Mouse (Mus musculus) olfactory bulb, adult 2 months (tissue): ENCODE data around the gene Zfp385a. TPM values are rescaled to one million over a fixed set of nuclear protein-coding genes. Genes with fewer than 3 reads are reported as not detected.

ENCODE experiments used
- H3K27ac ChIP-seq: fragments of 200-500 bp; 2 replicates; pipeline ENCODE4 v1.5.1; 2012; ENCODE audit warnings: low read depth, low read length; ENCODE audit not compliant: insufficient read depth
- H3K4me1 ChIP-seq: fragments of 200-500 bp; 2 replicates; pipeline ENCODE4 v1.6.1; 2012; ENCODE audit warnings: low read length; ENCODE audit not compliant: control insufficient read depth, insufficient read depth
- H3K4me3 ChIP-seq: fragments of 200-500 bp; 2 replicates; pipeline ENCODE4 v1.5.1; 2012; ENCODE audit warnings: mild to moderate bottlenecking, low read depth, low read length, moderate library complexity; ENCODE audit not compliant: insufficient read depth
- CTCF ChIP-seq: fragments of 200-500 bp; IDR thresholded peaks from 2 replicates; pipeline ENCODE4 v1.5.1; 2012; ENCODE audit warnings: low read depth, mild to moderate bottlenecking, low read length, moderate library complexity; ENCODE audit not compliant: insufficient read depth
- POLR2A ChIP-seq: fragments of 200-500 bp; IDR thresholded peaks from 2 replicates; pipeline ENCODE4 v1.6.1; 2012; ENCODE audit warnings: mild to moderate bottlenecking, low read depth, low read length, moderate library complexity; ENCODE audit not compliant: insufficient read depth
- WGBS: fragments of 180-500 bp; shearing (Covaris S2); methylation state at CpG from one replicate; pipeline ENCODE4 v1.1.7; 2018; 5-methylcytosine and 5-hydroxymethylcytosine counted together
- polyA plus RNA-seq: library from polyadenylated mRNA; stranded (reverse); fragments of >200 nt; gene quantifications from 2 replicates; pipeline ENCODE4 v1.2.4, GENCODE M21; 2012; ENCODE audit warnings: low replicate concordance; ENCODE audit not compliant: missing spikeins, insufficient read depth, insufficient read length

Zfp385a gene
- polyA plus RNA-seq, 1 experiment = not detected

DNA sequence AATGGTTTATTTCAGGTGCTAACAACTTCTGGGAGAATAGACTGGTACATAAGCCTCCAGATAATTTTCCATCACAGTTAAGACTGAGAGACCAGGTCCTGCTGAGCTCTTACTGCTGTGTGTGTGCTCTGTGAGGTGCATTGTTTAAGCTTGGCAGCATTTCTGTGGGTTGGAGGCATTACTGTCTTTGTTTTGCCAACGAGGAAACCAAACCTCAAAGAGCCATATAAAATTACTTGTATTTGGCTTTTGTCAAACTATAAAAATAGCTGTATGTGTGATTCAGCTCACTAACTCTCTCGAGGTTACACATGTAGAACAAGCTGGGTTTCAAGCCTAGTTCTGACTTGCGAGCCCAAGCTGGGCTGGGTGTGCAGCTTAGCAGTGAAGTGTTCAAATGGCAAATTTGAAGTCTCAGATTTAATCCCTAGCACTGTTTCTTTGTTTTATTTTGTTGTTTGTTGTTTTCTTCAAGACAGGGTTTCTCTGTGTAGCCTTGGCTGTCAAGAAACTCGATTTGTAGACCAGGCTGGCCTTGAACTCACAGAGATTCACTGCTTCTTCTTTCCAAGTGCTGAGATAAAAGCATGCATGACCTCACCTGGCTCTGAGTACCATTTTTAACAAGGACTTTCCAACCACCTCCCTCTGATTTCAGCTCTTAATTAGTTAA lies 47.1 kb downstream of the Zfp385a start:
- TF ChIP-seq CTCF (no peak), POLR2A (no peak)
- 30% methylated on average over 4 of the region's 4 CpGs for WGBS
- Histone ChIP-seq H3K4me3 (no peak overlapping the region), H3K27ac (peak overlapping the region; percentile 9; the same call in 1 of the 2 replicates), H3K4me1 (peaks cover 14% of the 10 kb centered on the region)

DNA sequence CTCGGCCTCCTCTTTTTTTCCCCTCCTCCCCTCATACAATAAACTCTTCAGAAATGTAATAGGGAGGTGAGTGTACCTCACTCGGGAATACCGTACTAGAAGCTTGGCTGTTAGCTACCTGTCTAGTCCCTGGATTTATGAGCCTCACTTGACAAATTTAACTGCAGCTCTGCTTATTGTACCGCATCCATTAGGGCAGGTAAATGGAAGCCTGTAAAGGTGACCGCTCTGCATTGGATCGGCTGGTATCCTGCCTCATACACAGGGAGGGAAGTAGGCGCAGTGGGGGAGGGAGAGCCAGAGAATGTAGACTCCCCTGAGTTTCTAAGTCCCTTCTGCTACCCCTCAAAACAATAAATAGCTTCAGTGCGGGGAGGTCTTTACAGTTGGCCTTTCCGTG lies 49.0 kb downstream of the Zfp385a start:
- TF ChIP-seq POLR2A = no peak
- no peak for TF ChIP-seq CTCF
- Histone ChIP-seq H3K27ac (no peak overlapping the region), H3K4me1 (peaks cover 3% of the 10 kb centered on the region), H3K4me3 (no peak overlapping the region)
- WGBS = 93% methylated on average over 9 of the region's 9 CpGs

DNA sequence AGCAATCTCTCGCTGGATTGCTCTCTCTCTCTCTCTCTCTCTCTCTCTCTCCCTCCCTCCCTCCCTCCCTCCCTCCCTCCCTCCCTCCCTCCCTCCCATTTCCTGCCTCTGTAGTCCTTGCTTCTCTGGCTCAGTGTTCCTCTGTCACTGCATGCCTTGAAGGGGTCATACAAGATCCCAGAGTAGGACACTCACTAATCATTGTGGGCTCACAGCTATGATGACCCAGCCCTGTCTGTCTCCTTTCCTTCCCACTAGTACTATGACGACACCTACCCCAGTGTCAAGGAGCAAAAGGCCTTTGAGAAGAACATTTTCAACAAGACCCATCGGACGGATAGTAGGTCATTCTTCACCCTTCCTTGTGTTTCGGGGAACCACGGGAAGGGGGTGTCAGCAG lies 49.5 kb downstream of the Zfp385a start:
- 80% methylated on average over 6 of the region's 6 CpGs for WGBS
- peaks cover 4% of the 10 kb centered on the region for H3K4me1 ChIP-seq
- TF ChIP-seq POLR2A (no peak), CTCF (no peak)
- no peak overlapping the region for H3K27ac ChIP-seq
- no peak overlapping the region for H3K4me3 ChIP-seq

DNA sequence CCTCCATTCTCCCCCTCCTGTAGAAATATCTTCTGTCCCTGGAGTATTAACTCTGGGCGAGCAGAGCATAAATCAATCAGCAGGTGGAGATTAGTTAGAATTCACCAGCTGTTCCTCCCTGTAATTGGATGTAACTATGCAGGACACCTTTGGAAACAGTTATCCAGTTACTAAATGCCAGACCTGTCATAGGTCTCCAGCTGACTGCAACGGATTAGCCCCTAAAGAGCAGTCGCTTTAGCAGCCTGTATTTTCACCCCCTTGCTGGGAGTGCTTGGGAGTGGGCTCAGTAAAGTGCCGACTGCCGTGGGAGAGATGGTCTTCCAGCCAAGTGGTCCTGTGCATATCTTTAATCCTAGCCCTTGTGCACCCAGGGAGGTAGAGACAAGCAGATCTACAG lies 50.3 kb downstream of the Zfp385a start:
- TF ChIP-seq CTCF = no peak
- no peak for TF ChIP-seq POLR2A
- WGBS = 41% methylated on average over 5 of the region's 5 CpGs
- Histone ChIP-seq H3K4me1 (peaks cover 7% of the 10 kb centered on the region), H3K4me3 (no peak overlapping the region), H3K27ac (no peak overlapping the region)

DNA sequence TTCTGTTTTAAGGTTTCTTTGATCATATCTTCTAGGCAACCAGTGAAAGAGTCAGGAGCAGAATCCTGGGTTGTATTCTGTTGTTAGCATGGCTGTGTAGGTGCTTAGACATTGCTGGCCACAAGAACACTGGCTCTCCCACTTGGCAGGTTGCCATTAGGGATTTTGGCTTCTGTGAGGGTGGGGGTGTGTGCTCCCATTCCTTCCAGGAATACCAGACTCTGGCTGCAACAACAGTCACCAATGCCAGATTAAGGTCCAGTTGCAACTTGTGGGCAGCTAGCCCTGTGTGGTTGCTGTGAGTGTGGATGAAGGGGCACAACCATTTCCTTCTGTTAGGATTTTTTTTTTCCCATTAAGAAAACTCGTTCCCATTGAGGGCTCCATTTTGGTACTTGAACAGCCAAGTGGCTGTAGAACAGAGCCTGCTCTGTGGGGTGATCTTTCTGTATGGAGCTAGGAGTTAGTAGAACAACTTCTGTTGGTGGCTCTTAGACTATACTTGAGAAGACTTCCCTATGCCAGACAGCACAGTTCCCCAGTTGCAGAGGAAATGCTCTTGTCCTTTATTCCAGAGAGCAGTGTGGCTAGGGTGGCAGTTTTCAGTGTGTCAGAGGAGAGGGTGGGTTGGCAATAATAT lies 54.0 kb downstream of the Zfp385a start:
- H3K27ac ChIP-seq = no peak overlapping the region

DNA sequence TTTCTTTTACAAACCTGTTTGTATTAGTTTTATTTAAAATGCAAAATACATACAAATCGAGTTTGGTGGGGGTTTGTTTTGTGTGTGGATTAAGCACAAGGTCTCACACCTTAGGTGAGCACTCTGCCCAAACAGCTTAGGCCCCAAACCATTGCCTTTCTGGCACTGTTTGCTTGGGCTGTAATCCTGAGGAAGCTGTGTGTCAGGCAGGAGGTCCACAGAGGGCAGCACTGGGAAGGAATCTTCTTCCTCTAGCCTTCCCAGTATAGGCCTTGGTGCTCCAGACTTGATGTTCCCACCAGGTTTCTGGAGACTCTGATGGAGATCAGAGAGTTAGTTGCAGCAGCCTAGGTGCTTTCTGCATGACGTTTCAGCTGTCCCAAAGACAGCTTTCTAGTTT lies 55.2 kb downstream of the Zfp385a start:
- peaks cover 7% of the 10 kb centered on the region for H3K4me1 ChIP-seq
- 24% methylated on average over 2 of the region's 2 CpGs for WGBS
- TF ChIP-seq POLR2A (no peak), CTCF (no peak)
- H3K27ac ChIP-seq = no peak overlapping the region
- no peak overlapping the region for H3K4me3 ChIP-seq

More for the DNA sequence above, 54.0 kb downstream of the Zfp385a start:
- WGBS = 19% methylated on average over 1 of the region's 1 CpGs
- H3K4me1 ChIP-seq = peaks cover 7% of the 10 kb centered on the region
- no peak for TF ChIP-seq POLR2A
- no peak for TF ChIP-seq CTCF
- H3K4me3 ChIP-seq = no peak overlapping the region

DNA sequence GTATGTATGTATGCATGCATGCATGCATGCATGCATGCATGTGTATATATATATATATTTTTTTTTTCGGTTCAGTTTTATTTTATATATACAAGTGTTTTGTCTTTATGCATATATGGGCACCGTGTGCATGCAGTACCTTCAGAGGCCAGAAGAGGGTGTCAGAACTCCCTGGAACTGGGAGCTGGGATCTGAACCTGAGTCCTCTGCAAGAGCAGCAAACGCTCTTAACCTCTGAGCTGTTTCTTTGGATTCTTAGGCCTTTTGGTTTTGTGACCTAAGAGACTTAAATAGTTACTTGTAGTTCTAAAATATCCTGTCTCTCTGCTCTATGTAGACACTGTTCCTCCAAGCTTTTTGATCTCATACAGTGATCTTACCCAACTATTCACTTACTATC lies 55.8 kb downstream of the Zfp385a start:
- 57% methylated on average over 3 of the region's 3 CpGs for WGBS
- TF ChIP-seq CTCF (no peak), POLR2A (no peak)
- Histone ChIP-seq H3K4me3 (no peak overlapping the region), H3K4me1 (peaks cover 7% of the 10 kb centered on the region), H3K27ac (no peak overlapping the region)

DNA sequence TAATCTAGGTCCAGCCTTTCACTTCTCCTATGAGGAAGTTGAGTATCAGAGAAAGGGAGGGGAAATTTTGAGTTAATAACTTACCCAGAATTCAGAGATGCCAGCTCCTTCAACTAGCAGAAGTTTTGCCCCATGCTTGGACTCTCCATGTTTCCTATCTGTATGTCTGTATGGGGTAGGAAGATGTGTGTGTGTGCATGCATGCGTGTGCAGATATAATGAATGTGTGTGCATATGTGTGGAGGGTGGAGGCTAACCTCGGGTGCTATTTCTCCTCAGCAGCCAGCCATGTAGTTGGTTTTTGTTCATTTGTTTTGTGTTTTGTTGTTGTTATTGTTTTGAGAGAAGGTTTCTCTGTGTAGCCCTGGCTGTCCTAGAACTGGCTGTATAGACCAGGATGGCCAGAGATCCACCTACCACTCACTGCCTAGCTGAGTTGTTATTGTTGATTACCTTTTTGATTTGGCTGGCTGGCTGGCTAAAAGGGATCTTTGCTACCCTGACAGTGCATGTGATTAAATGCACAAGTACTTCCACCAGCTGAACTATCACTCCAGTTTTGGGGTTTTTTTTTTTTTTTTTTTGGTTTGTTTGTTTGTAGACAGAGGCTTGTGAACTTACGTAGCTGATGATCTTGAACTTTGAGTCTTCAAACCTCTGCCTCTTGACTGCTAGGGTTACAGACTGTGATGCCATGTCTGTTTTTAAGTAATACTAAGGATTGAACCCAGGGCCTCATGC lies 58.3 kb downstream of the Zfp385a start:
- WGBS = 89% methylated on average over 3 of the region's 3 CpGs
- TF ChIP-seq CTCF (no peak), POLR2A (no peak)
- H3K4me1 ChIP-seq = peaks cover 7% of the 10 kb centered on the region

More for the DNA sequence above, 58.3 kb downstream of the Zfp385a start:
- no peak overlapping the region for H3K27ac ChIP-seq
- H3K4me3 ChIP-seq = no peak overlapping the region
